Mouse (Mus musculus): Measurements from ENCODE around the gene Tbx22. TPM values are rescaled to one million over a fixed set of nuclear protein-coding genes. Genes with fewer than 3 reads are reported as not detected.

The Tbx22 gene
- polyA plus RNA-seq (2015; fragmentation: Nextera tagmentation; extraction: Ambion mirVana): 0.05 TPM in 1 of 2 replicates, not detected in the other

- Histone ChIP-seq H3K9me3 (replicated peaks; ENCODE audit: control insufficient read depth, low read length) (no peaks in the 10 kb centered on the region), H3K36me3 (ENCODE audit: control insufficient read depth, insufficient read depth) (no peaks in the 10 kb centered on the region)
- WGBS: 65% methylated on average over 2 of the region's 2 CpGs
These were observed at the start of gene Tbx22 for GRCm38 (mm10) chrX:107667664-107668063. TSS of gene Tbx22 (plus strand) at chrX:107667964.

GRCm38 (mm10) chrX:107668677-107669076, 913 bp downstream of the Tbx22 start:
- Histone ChIP-seq H3K4me3 (ENCODE audit: low read length) (no peak overlapping the region), H3K4me1 (ENCODE audit: control insufficient read depth, insufficient read depth, low read length) (no peaks in the 10 kb centered on the region), H3K27me3 (ENCODE audit: control insufficient read depth, insufficient read depth, low read length) (no peaks in the 10 kb centered on the region), H3K36me3 (ENCODE audit: control insufficient read depth, insufficient read depth) (no peaks in the 10 kb centered on the region), H3K4me2 (ENCODE audit: low read depth, low read length) (no peak overlapping the region), H3K9ac (ENCODE audit: low read length) (no peak overlapping the region), H3K27ac (ENCODE audit: low read length) (no peak overlapping the region), H3K9me3 (replicated peaks; ENCODE audit: control insufficient read depth, low read length) (no peaks in the 10 kb centered on the region)
- 13% methylated on average over 1 of the region's 1 CpGs for WGBS
- no peak for ATAC-seq (replicated peaks; ENCODE audit: extremely low read depth, insufficient read depth, low FRiP score)

More at GRCm38 (mm10) chrX:107667664-107668063, at the start of gene Tbx22:
- no peak within 1 kb of the TSS for H3K27ac ChIP-seq (ENCODE audit: low read length)
- ATAC-seq (replicated peaks; ENCODE audit: extremely low read depth, insufficient read depth, low FRiP score): no peak
- H3K4me2 ChIP-seq (ENCODE audit: low read depth, low read length): no peak within 1 kb of the TSS
- H3K4me1 ChIP-seq (ENCODE audit: control insufficient read depth, insufficient read depth, low read length): no peaks in the 10 kb centered on the region
- H3K27me3 ChIP-seq (ENCODE audit: control insufficient read depth, insufficient read depth, low read length): no peaks in the 10 kb centered on the region
- no peak within 1 kb of the TSS for H3K4me3 ChIP-seq (ENCODE audit: low read length)
- H3K9ac ChIP-seq (ENCODE audit: low read length): no peak within 1 kb of the TSS

DNA sequence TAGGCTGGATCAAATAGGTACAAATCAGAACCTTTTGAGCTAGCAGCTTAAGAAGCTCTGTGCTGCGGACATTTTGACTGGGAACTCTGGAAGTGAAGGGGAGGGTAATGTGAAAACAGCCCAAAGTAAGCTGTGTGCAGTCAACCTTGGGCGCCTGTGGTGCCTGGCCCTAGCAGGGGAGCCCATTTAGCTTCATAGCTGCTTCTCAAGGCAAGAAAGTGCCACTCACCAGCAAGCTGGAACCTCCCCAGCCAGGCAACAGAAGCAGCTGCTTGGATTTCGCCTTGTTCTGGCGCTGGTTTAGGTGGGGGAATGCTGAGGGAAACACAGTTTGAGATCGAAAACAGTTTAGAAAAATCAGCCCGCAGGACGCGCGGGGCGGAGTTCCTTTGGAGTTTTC, 11.4 kb downstream of the Tbx22 start:
- H3K27me3 ChIP-seq (ENCODE audit: control insufficient read depth, insufficient read depth, low read length): peaks cover 14% of the 10 kb centered on the region
- peak overlapping the region; percentile 15; the same call in 1 of the 2 replicates for H3K9ac ChIP-seq (ENCODE audit: low read length)
- ATAC-seq (replicated peaks; ENCODE audit: extremely low read depth, insufficient read depth, low FRiP score): no peak
- H3K4me1 ChIP-seq (ENCODE audit: control insufficient read depth, insufficient read depth, low read length): no peaks in the 10 kb centered on the region
- H3K4me3 ChIP-seq (ENCODE audit: low read length): peak overlapping the region; percentile 50
- H3K9me3 ChIP-seq (replicated peaks; ENCODE audit: control insufficient read depth, low read length): no peaks in the 10 kb centered on the region
- peak overlapping the region; percentile 63 for H3K4me2 ChIP-seq (ENCODE audit: low read depth, low read length)
- H3K36me3 ChIP-seq (ENCODE audit: control insufficient read depth, insufficient read depth): no peaks in the 10 kb centered on the region
- 17% methylated on average over 10 of the region's 10 CpGs for WGBS
- no peak overlapping the region for H3K27ac ChIP-seq (ENCODE audit: low read length)

DNA sequence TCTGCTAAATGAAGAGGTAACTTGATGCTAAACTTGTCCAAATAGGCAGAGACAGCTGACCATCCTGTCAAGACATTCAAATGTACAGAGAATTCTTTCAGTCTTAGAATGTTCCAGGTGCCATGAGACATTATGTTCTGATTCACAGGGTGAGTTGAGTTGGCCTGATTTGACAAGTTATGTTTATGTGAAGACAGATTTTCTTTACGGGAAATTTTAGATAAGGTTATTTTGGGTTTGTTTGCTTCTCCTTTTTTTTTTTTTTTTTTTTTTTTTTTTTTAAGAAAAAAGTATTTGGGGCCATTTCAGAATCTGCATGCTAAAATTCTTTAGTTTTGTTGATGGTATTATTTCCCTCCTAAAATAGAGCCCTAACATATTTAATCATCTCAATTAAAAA, 40.8 kb downstream of the Tbx22 start:
- no peak overlapping the region for H3K4me2 ChIP-seq (ENCODE audit: low read depth, low read length)
- no peak overlapping the region for H3K4me3 ChIP-seq (ENCODE audit: low read length)
- no peaks in the 10 kb centered on the region for H3K4me1 ChIP-seq (ENCODE audit: control insufficient read depth, insufficient read depth, low read length)
- no peaks in the 10 kb centered on the region for H3K36me3 ChIP-seq (ENCODE audit: control insufficient read depth, insufficient read depth)
- 74% methylated on average over 1 of the region's 1 CpGs for WGBS
- ATAC-seq (replicated peaks; ENCODE audit: extremely low read depth, insufficient read depth, low FRiP score): no peak
- H3K27ac ChIP-seq (ENCODE audit: low read length): no peak overlapping the region
- H3K9me3 ChIP-seq (replicated peaks; ENCODE audit: control insufficient read depth, low read length): no peaks in the 10 kb centered on the region
- no peaks in the 10 kb centered on the region for H3K27me3 ChIP-seq (ENCODE audit: control insufficient read depth, insufficient read depth, low read length)
- H3K9ac ChIP-seq (ENCODE audit: low read length): no peak overlapping the region

- H3K4me1 ChIP-seq (ENCODE audit: control insufficient read depth, insufficient read depth, low read length): no peaks in the 10 kb centered on the region
- no peaks in the 10 kb centered on the region for H3K36me3 ChIP-seq (ENCODE audit: control insufficient read depth, insufficient read depth)
- no peak overlapping the region for H3K4me3 ChIP-seq (ENCODE audit: low read length)
- H3K27me3 ChIP-seq (ENCODE audit: control insufficient read depth, insufficient read depth, low read length): no peaks in the 10 kb centered on the region
- ATAC-seq (replicated peaks; ENCODE audit: extremely low read depth, insufficient read depth, low FRiP score): no peak
- 29% methylated on average over 1 of the region's 1 CpGs for WGBS
- H3K27ac ChIP-seq (ENCODE audit: low read length): no peak overlapping the region
- H3K9me3 ChIP-seq (replicated peaks; ENCODE audit: control insufficient read depth, low read length): no peaks in the 10 kb centered on the region
- H3K9ac ChIP-seq (ENCODE audit: low read length): no peak overlapping the region
- no peak overlapping the region for H3K4me2 ChIP-seq (ENCODE audit: low read depth, low read length)
These were observed 55.8 kb downstream of the Tbx22 start for GRCm38 (mm10) chrX:107723541-107723940.

Other genes starting within 250 kb of the Tbx22 start
- 0.32 and 0.64 TPM in 2 replicates for gene Tent5d, start 124.6 kb downstream of the Tbx22 start, polyA plus RNA-seq (2015; fragmentation: Nextera tagmentation; extraction: Ambion mirVana)
- 11.3 and 13.0 TPM in 2 replicates for gene 2610002M06Rik, start 148.4 kb downstream of the Tbx22 start, polyA plus RNA-seq (2015; fragmentation: Nextera tagmentation; extraction: Ambion mirVana)

Data from heart, embryonic 16.5 days (tissue).